ENCODE assay signal across 8 mouse cellular contexts in genomic region chr9:37544447-37545165, GRCm38 (mm10). TPM values are rescaled to one million over a fixed set of nuclear protein-coding genes. Genes with fewer than 3 reads are reported as not detected.
DNase-seq lines count a peak whose midpoint lies in the region; ATAC-seq and TF ChIP-seq lines count a peak whose summit lies in the region.

No protein-coding gene starts in this region.

- DNase-seq in heart, postnatal 14 days: peak; percentile 66 to 78
- DNase-seq in kidney, postnatal 36 days: peak; percentile 73 to 81
- DNase-seq in lung, embryonic 14.5 days: peak; percentile 81
- peak; percentile 67 for DNase-seq in thymus, postnatal 25 days

- H3K36me3 ChIP-seq in E14TG2a.4 (ENCODE audit: insufficient read depth, low read length): no peaks in the 10 kb centered on the region
- H3K36me3 ChIP-seq in lung, embryonic 14.5 days (ENCODE audit: insufficient read depth): no peaks in the 10 kb centered on the region
- H3K36me3 ChIP-seq in neural tube, embryonic 15.5 days: no peaks in the 10 kb centered on the region

- H3K9ac ChIP-seq in lung, embryonic 14.5 days: peak overlapping the region; percentile 5; the same call in 1 of the 2 replicates
- peak overlapping the region; percentile 26; the same call in 1 of the 2 replicates for H3K9ac ChIP-seq in neural tube, embryonic 15.5 days (replicated peaks)

- intact Hi-C loops in heart, postnatal 14 days (cut with DNase I): loop anchor here (1.0 to 5.0 kb wide), 4 partner anchors 14 to 137 kb away; no protein-coding TSS in a partner anchor

- H3K4me1 ChIP-seq in E14TG2a.4 (replicated peaks; ENCODE audit: low read depth, low read length): peaks cover 65% of the 10 kb centered on the region
- H3K4me1 ChIP-seq in bone marrow macrophage, adult 2 months (ENCODE audit: control insufficient read depth, insufficient read depth, low read length): 0 out of 2 replicates have a peak, but pooled peaks cover 5% of the 10 kb centered on the region
- H3K4me1 ChIP-seq in lung, embryonic 14.5 days (ENCODE audit: insufficient read depth): 0 out of 2 replicates have a peak, but pooled peaks cover 5% of the 10 kb centered on the region
- peaks cover 21% of the 10 kb centered on the region for H3K4me1 ChIP-seq in neural tube, embryonic 15.5 days

- H3K4me2 ChIP-seq in lung, embryonic 14.5 days: peak overlapping the region; percentile 66
- H3K4me2 ChIP-seq in neural tube, embryonic 15.5 days: peak overlapping the region; percentile 65

- WGBS in lung, embryonic 14.5 days: under 1% methylated on average over 29 of the region's 29 CpGs
- WGBS in neural tube, embryonic 15.5 days: 2% methylated on average over 29 of the region's 29 CpGs

- TF ChIP-seq POLR2A in bone marrow macrophage, adult 2 months (IDR thresholded peaks at IDR 0.05; ENCODE audit: borderline replicate concordance, low read depth, low read length): no peak

- peak overlapping the region; percentile 70 for H3K4me3 ChIP-seq in E14TG2a.4 (replicated peaks; ENCODE audit: low read length)
- peak overlapping the region; percentile 52 for H3K4me3 ChIP-seq in bone marrow macrophage, adult 2 months (ENCODE audit: insufficient read depth, low read length)
- H3K4me3 ChIP-seq in lung, embryonic 14.5 days (ENCODE audit: low read depth, low read length): peak overlapping the region; percentile 32
- H3K4me3 ChIP-seq in neural tube, embryonic 15.5 days (replicated peaks): peak overlapping the region; percentile 33

- H3K9me3 ChIP-seq in E14TG2a.4 (ENCODE audit: low read length): no peaks in the 10 kb centered on the region
- no peaks in the 10 kb centered on the region for H3K9me3 ChIP-seq in lung, embryonic 14.5 days (ENCODE audit: low read depth, low read length)
- no peaks in the 10 kb centered on the region for H3K9me3 ChIP-seq in neural tube, embryonic 15.5 days (replicated peaks)

- H3K27ac ChIP-seq in bone marrow macrophage, adult 2 months (ENCODE audit: insufficient read depth, low read depth, low read length): no peak overlapping the region
- H3K27ac ChIP-seq in lung, embryonic 14.5 days (ENCODE audit: low read depth): peak overlapping the region; percentile 42; the same call in 1 of the 2 replicates
- no peak overlapping the region for H3K27ac ChIP-seq in neural tube, embryonic 15.5 days (replicated peaks)

- TF ChIP-seq CTCF in E14TG2a.4 (conservative IDR thresholded peaks at IDR 0.05; ENCODE audit: low read length): peak; percentile 63
- TF ChIP-seq CTCF in bone marrow macrophage, adult 2 months (IDR thresholded peaks at IDR 0.05; ENCODE audit: low read depth, low read length): peak; percentile 96
- TF ChIP-seq CTCF in lung, embryonic 14.5 days (IDR thresholded peaks at IDR 0.05; ENCODE audit: low read depth): peak; percentile 78

- peaks cover 55% of the 10 kb centered on the region for H3K27me3 ChIP-seq in E14TG2a.4 (ENCODE audit: insufficient read depth, low read length)
- H3K27me3 ChIP-seq in lung, embryonic 14.5 days (ENCODE audit: insufficient read depth, low read length): peaks cover 17% of the 10 kb centered on the region
- peaks cover 59% of the 10 kb centered on the region for H3K27me3 ChIP-seq in neural tube, embryonic 15.5 days (replicated peaks)

- 0 out of 2 replicates have a peak, but pooled peaks have one; percentile 37 for ATAC-seq in erythroid progenitor cell, adult 5-6 weeks (replicated peaks; ENCODE audit: low FRiP score, poor library complexity, severe bottlenecking)
- ATAC-seq in lung, embryonic 14.5 days (ENCODE audit: insufficient read depth): peak; percentile 67
- peak; percentile 48 for ATAC-seq in neural tube, embryonic 15.5 days (ENCODE audit: low FRiP score)

RNA-seq across cellular contexts. Expression of gene Vsig2, which starts 5.6 kb away (rescaled TPM):
- polyA plus RNA-seq in bone marrow macrophage, adult 2 months (2012; ENCODE audit: insufficient read depth, insufficient read length, missing spikeins): not detected in 2 replicates
- not detected in 2 replicates for total RNA-seq in erythroid progenitor cell, adult 5-6 weeks (2015; ENCODE audit: low replicate concordance)
- not detected in 2 replicates for total RNA-seq in erythroid progenitor cell, adult 5-6 weeks (2017; ENCODE audit: low replicate concordance)
- total RNA-seq in heart, postnatal 14 days (2021): 10 to 100 TPM in 1 of 2 experiments, 1 to 10 TPM in 1; 7.9 to 11.3 TPM
- 17.0 and 18.8 TPM in 2 replicates for polyA plus RNA-seq in lung, embryonic 14.5 days (2014; fragmentation: Nextera tagmentation; extraction: Ambion mirVana)
- 0.54 and 0.91 TPM in 2 replicates for polyA plus RNA-seq in neural tube, embryonic 15.5 days (2015; fragmentation: Nextera tagmentation; extraction: Ambion mirVana)

RNA-seq across cellular contexts. Expression of gene Nrgn, which starts 8.1 kb away (rescaled TPM):
- polyA plus RNA-seq in bone marrow macrophage, adult 2 months (2012; ENCODE audit: insufficient read depth, insufficient read length, missing spikeins): not detected in 2 replicates
- 1.1 and 3.8 TPM in 2 replicates for total RNA-seq in erythroid progenitor cell, adult 5-6 weeks (2015; ENCODE audit: low replicate concordance)
- 2.3 TPM in 1 of 2 replicates, not detected in the other for total RNA-seq in erythroid progenitor cell, adult 5-6 weeks (2017; ENCODE audit: low replicate concordance)
- 1 to 10 TPM; 2.4 to 3.9 TPM for total RNA-seq in heart, postnatal 14 days (2021)
- 6.0 and 7.2 TPM in 2 replicates for polyA plus RNA-seq in lung, embryonic 14.5 days (2014; fragmentation: Nextera tagmentation; extraction: Ambion mirVana)
- polyA plus RNA-seq in neural tube, embryonic 15.5 days (2015; fragmentation: Nextera tagmentation; extraction: Ambion mirVana): 3.8 and 6.9 TPM in 2 replicates

RNA-seq across cellular contexts. Expression of gene Siae, which starts 10.9 kb away (rescaled TPM):
- 28.8 and 31.5 TPM in 2 replicates for polyA plus RNA-seq in bone marrow macrophage, adult 2 months (2012; ENCODE audit: insufficient read depth, insufficient read length, missing spikeins)
- total RNA-seq in erythroid progenitor cell, adult 5-6 weeks (2015; ENCODE audit: low replicate concordance): 2.2 and 2.5 TPM in 2 replicates
- 3.6 and 5.9 TPM in 2 replicates for total RNA-seq in erythroid progenitor cell, adult 5-6 weeks (2017; ENCODE audit: low replicate concordance)
- total RNA-seq in heart, postnatal 14 days (2021): 1 to 10 TPM; 7.8 to 9.1 TPM
- polyA plus RNA-seq in lung, embryonic 14.5 days (2014; fragmentation: Nextera tagmentation; extraction: Ambion mirVana): 11.4 and 12.2 TPM in 2 replicates
- polyA plus RNA-seq in neural tube, embryonic 15.5 days (2015; fragmentation: Nextera tagmentation; extraction: Ambion mirVana): 13.3 and 14.9 TPM in 2 replicates

RNA-seq across cellular contexts. Expression of gene Esam, which starts 16.7 kb away (rescaled TPM):
- 0.97 TPM in 1 of 2 replicates, not detected in the other for polyA plus RNA-seq in bone marrow macrophage, adult 2 months (2012; ENCODE audit: insufficient read depth, insufficient read length, missing spikeins)
- total RNA-seq in erythroid progenitor cell, adult 5-6 weeks (2015; ENCODE audit: low replicate concordance): not detected in 2 replicates
- not detected in 2 replicates for total RNA-seq in erythroid progenitor cell, adult 5-6 weeks (2017; ENCODE audit: low replicate concordance)
- 100 to 1,000 TPM; 112 to 121 TPM for total RNA-seq in heart, postnatal 14 days (2021)
- polyA plus RNA-seq in lung, embryonic 14.5 days (2014; fragmentation: Nextera tagmentation; extraction: Ambion mirVana): 149 and 152 TPM in 2 replicates
- polyA plus RNA-seq in neural tube, embryonic 15.5 days (2015; fragmentation: Nextera tagmentation; extraction: Ambion mirVana): 42.2 and 47.0 TPM in 2 replicates

RNA-seq across cellular contexts. Expression of gene Msantd2, which starts 55.5 kb away (rescaled TPM):
- 23.5 and 27.3 TPM in 2 replicates for polyA plus RNA-seq in bone marrow macrophage, adult 2 months (2012; ENCODE audit: insufficient read depth, insufficient read length, missing spikeins)
- 5.0 and 8.3 TPM in 2 replicates for total RNA-seq in erythroid progenitor cell, adult 5-6 weeks (2015; ENCODE audit: low replicate concordance)
- total RNA-seq in erythroid progenitor cell, adult 5-6 weeks (2017; ENCODE audit: low replicate concordance): 0.91 and 1.0 TPM in 2 replicates
- 10 to 100 TPM; 10.5 to 11.3 TPM for total RNA-seq in heart, postnatal 14 days (2021)
- 32.4 and 35.7 TPM in 2 replicates for polyA plus RNA-seq in lung, embryonic 14.5 days (2014; fragmentation: Nextera tagmentation; extraction: Ambion mirVana)
- 27.6 and 30.7 TPM in 2 replicates for polyA plus RNA-seq in neural tube, embryonic 15.5 days (2015; fragmentation: Nextera tagmentation; extraction: Ambion mirVana)
